19 mouse cellular contexts compared by ENCODE assay signal in the genomic region with DNA sequence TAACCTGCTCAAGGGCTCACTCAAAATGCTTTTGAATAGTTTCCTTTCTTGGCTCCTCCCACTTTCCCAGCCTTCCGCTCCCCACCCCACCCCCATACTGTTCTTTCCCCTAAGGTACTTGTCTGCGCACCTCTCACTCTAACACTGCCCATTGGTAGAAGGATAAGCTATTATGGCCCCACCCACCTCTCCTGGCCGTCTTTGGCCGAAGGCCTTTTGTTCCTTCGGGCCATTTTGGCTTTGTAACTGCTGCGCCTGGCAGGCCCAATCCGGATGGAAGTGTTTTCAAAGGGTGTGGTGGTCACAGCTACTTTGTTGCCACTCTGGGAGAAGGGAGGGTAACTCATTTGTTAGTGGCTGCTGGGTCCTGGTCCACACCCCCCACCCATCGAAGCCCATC. TPM values are rescaled to one million over a fixed set of nuclear protein-coding genes. Genes with fewer than 3 reads are reported as not detected.
"Had no signal": no experiment of that assay in that cellular context is flagged by ENCODE, and none has a peak within 500 bp of the region (broad histone marks: within the 10 kb centered on the region; RNA-seq: fewer than 3 reads in every experiment).

No protein-coding gene starts in this region.

- H3K36me3 ChIP-seq: kidney, embryonic 15.5 days; lung, embryonic 15.5 days; stomach, embryonic 15.5 days had no signal

- H3K9me3 ChIP-seq: kidney, embryonic 15.5 days; limb, embryonic 10.5 days; liver, embryonic 15.5 days; lung, embryonic 15.5 days; midbrain, embryonic 13.5 days; neural tube, embryonic 15.5 days had no signal

- ATAC-seq: intestine, embryonic 16.5 days; midbrain, embryonic 13.5 days had no signal

- H3K4me3 ChIP-seq: kidney, embryonic 15.5 days; left cerebral cortex, adult 2 months; limb, embryonic 10.5 days; liver, embryonic 15.5 days; lung, embryonic 15.5 days; midbrain, embryonic 13.5 days; neural tube, embryonic 15.5 days; stomach, embryonic 15.5 days had no signal

- H3K9ac ChIP-seq: kidney, embryonic 15.5 days; liver, embryonic 15.5 days; lung, embryonic 15.5 days; midbrain, embryonic 13.5 days; neural tube, embryonic 15.5 days; stomach, embryonic 15.5 days had no signal

- H3K4me2 ChIP-seq: kidney, embryonic 15.5 days; liver, embryonic 11.5 days; liver, embryonic 15.5 days; lung, embryonic 15.5 days; midbrain, embryonic 13.5 days; neural tube, embryonic 15.5 days; stomach, embryonic 15.5 days had no signal

- H3K27ac ChIP-seq: kidney, embryonic 15.5 days; left cerebral cortex, adult 2 months; limb, embryonic 10.5 days; liver, embryonic 15.5 days; lung, embryonic 15.5 days; midbrain, embryonic 13.5 days; neural tube, embryonic 15.5 days; stomach, embryonic 15.5 days had no signal

- DNase-seq: kidney, adult 2 months; kidney, postnatal 14 days; retina, postnatal 1 day; thymus, adult 18-20 months; thymus, postnatal 14 days had no signal

RNA-seq across cellular contexts. Expression of a gene that starts 31.5 kb away (rescaled TPM):
- polyA plus RNA-seq: kidney, adult 2 months; large intestine, adult 2 months; limb, embryonic 14.5 days; spleen, adult 2 months; urinary bladder, adult 2 months had no signal
